Mouse (Mus musculus) G1E (cell line): ENCODE measurements around the gene Otop3.

Experiments
- CTCF ChIP-seq: IDR thresholded peaks from 2 replicates; pipeline ENCODE4 v1.5.1; 2012; ENCODE audit warnings: low read depth, low read length, inconsistent platforms, mixed read lengths
- GATA1 ChIP-seq: IDR thresholded peaks from 2 replicates; pipeline ENCODE4 v1.6.1; 2012; ENCODE audit warnings: borderline replicate concordance, low read length, inconsistent platforms, mixed read lengths
- GATA2 ChIP-seq: IDR thresholded peaks from 2 replicates; pipeline ENCODE4 v1.6.1; 2012; ENCODE audit warnings: low read depth, low read length, inconsistent platforms, borderline replicate concordance
- POLR2AphosphoS5 ChIP-seq: IDR thresholded peaks from 2 replicates; pipeline ENCODE4 v1.6.1; 2012; ENCODE audit warnings: low read depth, low read length, inconsistent platforms; ENCODE audit not compliant: insufficient replicate concordance
- TAL1 ChIP-seq: conservative IDR thresholded peaks from 2 replicates; pipeline ENCODE4 v1.6.1; 2012; ENCODE audit warnings: low read depth, low read length, inconsistent platforms, mixed read lengths

DNA sequence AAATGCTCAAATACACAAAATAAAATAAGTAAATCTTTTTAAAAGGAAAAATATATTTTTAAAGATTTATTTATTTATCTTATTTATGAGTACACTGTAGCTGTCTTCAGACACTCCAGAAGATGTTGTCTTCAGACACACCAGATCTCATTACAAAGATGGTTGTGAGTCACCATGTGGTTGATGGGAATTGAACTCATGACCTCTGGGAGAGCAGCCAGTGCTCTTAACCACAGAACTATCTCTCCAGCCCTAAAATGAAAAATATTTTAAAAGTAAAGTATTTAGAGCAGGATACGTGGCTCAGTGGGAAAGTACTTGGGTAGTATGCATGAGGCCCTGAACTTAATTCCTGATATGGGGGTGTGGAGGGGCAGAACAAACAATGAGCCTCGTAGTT, 33.2 kb upstream of the Otop3 start:
- TF ChIP-seq CTCF (no peak), GATA1 (no peak), TAL1 (no peak), POLR2AphosphoS5 (no peak), GATA2 (no peak)
